Mouse (Mus musculus) small intestine, adult 2 months (tissue): ENCODE data around the gene Tpbgl. TPM values are rescaled to one million over a fixed set of nuclear protein-coding genes. Genes with fewer than 3 reads are reported as not detected.

ENCODE experiments used
- H3K27ac ChIP-seq: fragments of 200-500 bp; 2 replicates; pipeline ENCODE4 v1.5.1; 2012; ENCODE audit warnings: low read depth, low read length, control low read depth, inconsistent platforms; ENCODE audit not compliant: insufficient read depth
- H3K27me3 ChIP-seq: fragments of 200-500 bp; 2 replicates; pipeline ENCODE4 v1.6.1; 2012; ENCODE audit warnings: mild to moderate bottlenecking, moderate library complexity, low read length, inconsistent platforms; ENCODE audit not compliant: control insufficient read depth, insufficient read depth
- H3K36me3 ChIP-seq: fragments of 200-500 bp; 2 replicates; pipeline ENCODE4 v1.6.1; 2012; ENCODE audit warnings: mild to moderate bottlenecking, low read length, control low read depth, inconsistent platforms; ENCODE audit not compliant: control insufficient read depth, insufficient read depth
- H3K4me1 ChIP-seq: fragments of 200-500 bp; 2 replicates; pipeline ENCODE4 v1.6.1; 2012; ENCODE audit warnings: low read length, inconsistent platforms, mixed read lengths; ENCODE audit not compliant: control insufficient read depth, insufficient read depth, insufficient read length
- H3K4me3 ChIP-seq: fragments of 200-500 bp; 2 replicates; pipeline ENCODE4 v1.5.1; 2012; ENCODE audit warnings: low read depth, mild to moderate bottlenecking, control low read depth, inconsistent platforms, low read length, moderate library complexity
- CTCF ChIP-seq: fragments of 200-500 bp; IDR thresholded peaks from 2 replicates; pipeline ENCODE4 v1.5.1; 2012; ENCODE audit warnings: low read depth, mild to moderate bottlenecking, control low read depth, inconsistent platforms, low read length, moderate library complexity, mixed read lengths; ENCODE audit not compliant: insufficient replicate concordance, insufficient read length; ENCODE audit errors: extremely low read depth
- POLR2A ChIP-seq: fragments of 200-500 bp; IDR thresholded peaks from 2 replicates; pipeline ENCODE4 v1.6.1; 2012; ENCODE audit warnings: low read depth, mild to moderate bottlenecking, control low read depth, inconsistent platforms, low read length, moderate library complexity
- WGBS: fragments of 180-500 bp; shearing (Covaris S2); methylation state at CpG from one replicate; pipeline ENCODE4 v1.1.7; 2018; 5-methylcytosine and 5-hydroxymethylcytosine counted together
- polyA plus RNA-seq: library from polyadenylated mRNA; depleted of rRNA; stranded (reverse); fragments of >200 nt; gene quantifications from 2 replicates; pipeline ENCODE4 v1.2.3, GENCODE M21; 2012

Tpbgl gene
- polyA plus RNA-seq, 1 experiment: 2.7 TPM

- WGBS: 68% methylated on average over 2 of the region's 2 CpGs
Measured at GRCm38 (mm10) chr7:99607632-99608031, 19.3 kb downstream of the Tpbgl start.

GRCm38 (mm10) chr7:99606766-99607165 is 20.1 kb downstream of the Tpbgl start:
- H3K27ac ChIP-seq: no peak overlapping the region
- no peaks in the 10 kb centered on the region for H3K27me3 ChIP-seq
- peaks cover 18% of the 10 kb centered on the region for H3K36me3 ChIP-seq
- no peak for TF ChIP-seq POLR2A
- no peak for TF ChIP-seq CTCF
- no peaks in the 10 kb centered on the region for H3K4me1 ChIP-seq
- WGBS: 76% methylated on average over 3 of the region's 3 CpGs
- no peak overlapping the region for H3K4me3 ChIP-seq

More at GRCm38 (mm10) chr7:99607632-99608031, 19.3 kb downstream of the Tpbgl start:
- peaks cover 13% of the 10 kb centered on the region for H3K36me3 ChIP-seq
- TF ChIP-seq POLR2A (no peak), CTCF (no peak)
- H3K4me1 ChIP-seq: no peaks in the 10 kb centered on the region
- no peaks in the 10 kb centered on the region for H3K27me3 ChIP-seq
- H3K27ac ChIP-seq: no peak overlapping the region
- H3K4me3 ChIP-seq: no peak overlapping the region

- H3K4me1 ChIP-seq: no peaks in the 10 kb centered on the region
- WGBS: 85% methylated on average over 11 of the region's 11 CpGs
- TF ChIP-seq POLR2A (no peak), CTCF (no peak)
Measured at GRCm38 (mm10) chr7:99606303-99606702, 20.6 kb downstream of the Tpbgl start.

GRCm38 (mm10) chr7:99605058-99605457 is 21.8 kb downstream of the Tpbgl start:
- H3K36me3 ChIP-seq: peaks cover 33% of the 10 kb centered on the region
- TF ChIP-seq CTCF (no peak), POLR2A (no peak)
- H3K27ac ChIP-seq: no peak overlapping the region
- WGBS: 97% methylated on average over 2 of the region's 2 CpGs
- H3K4me1 ChIP-seq: no peaks in the 10 kb centered on the region
- no peaks in the 10 kb centered on the region for H3K27me3 ChIP-seq
- no peak overlapping the region for H3K4me3 ChIP-seq

More at GRCm38 (mm10) chr7:99606303-99606702, 20.6 kb downstream of the Tpbgl start:
- no peaks in the 10 kb centered on the region for H3K27me3 ChIP-seq
- H3K36me3 ChIP-seq: peaks cover 21% of the 10 kb centered on the region
- H3K4me3 ChIP-seq: no peak overlapping the region
- H3K27ac ChIP-seq: no peak overlapping the region

DNA sequence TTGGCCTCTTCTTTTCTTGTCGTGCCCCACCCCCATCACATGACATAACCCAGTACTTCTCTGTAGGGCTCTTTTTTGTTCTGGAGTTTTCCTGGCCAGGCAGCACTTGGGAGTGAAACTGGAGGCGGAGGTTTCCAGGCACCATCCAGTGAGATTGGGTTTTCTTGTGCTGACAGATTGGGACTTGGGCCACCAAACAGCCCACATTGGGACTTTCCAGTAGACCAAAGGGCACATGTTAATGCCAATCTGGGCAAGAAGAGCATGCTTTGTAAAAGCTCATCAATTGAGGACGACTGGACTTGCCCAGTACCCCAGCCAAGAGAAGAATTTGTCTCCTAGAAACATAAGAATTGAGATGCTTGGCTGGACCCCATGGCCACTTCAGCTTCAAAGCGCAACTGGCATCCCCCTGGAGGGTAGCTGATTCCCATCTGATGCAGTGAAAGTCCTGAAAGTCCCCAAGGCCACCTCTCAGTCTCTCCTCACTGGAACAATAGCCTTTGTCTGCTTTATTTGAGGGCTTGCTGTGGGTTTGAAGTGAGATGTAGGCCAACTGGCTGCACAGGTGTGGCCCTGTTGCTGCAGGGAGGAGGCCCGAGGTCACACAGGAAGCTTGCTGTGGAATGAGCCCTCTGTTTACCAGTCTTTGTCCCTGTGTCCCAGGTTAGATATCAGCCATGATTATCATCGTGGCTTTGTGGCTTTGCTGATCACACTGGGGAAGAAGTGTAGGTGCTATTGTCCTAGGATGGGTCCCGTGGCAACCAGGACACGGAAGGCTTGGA is 22.8 kb downstream of the Tpbgl start:
- Histone ChIP-seq H3K27me3 (no peaks in the 10 kb centered on the region), H3K27ac (no peak overlapping the region), H3K36me3 (peaks cover 42% of the 10 kb centered on the region), H3K4me3 (no peak overlapping the region), H3K4me1 (no peaks in the 10 kb centered on the region)
- TF ChIP-seq CTCF: no peak
- 73% methylated on average over 8 of the region's 8 CpGs for WGBS

DNA sequence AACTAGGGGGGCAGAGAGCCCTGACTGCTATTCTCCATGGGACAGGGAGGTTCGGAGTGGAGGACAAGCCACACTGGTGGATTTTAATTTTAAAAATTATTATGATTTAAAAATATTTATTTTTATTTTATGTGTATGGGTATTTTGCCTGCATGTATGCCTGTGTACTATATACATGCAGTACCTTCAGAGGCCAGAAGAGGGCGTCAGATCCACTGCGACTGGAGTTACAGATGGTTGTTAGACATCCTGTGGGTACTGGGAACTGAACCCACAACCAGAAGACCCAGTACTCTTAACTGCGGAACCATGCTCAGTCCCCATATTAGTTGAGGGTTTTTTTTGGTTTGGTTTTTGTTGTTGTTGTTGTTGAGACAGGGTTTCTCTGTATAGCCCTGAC is 28.2 kb downstream of the Tpbgl start:
- TF ChIP-seq CTCF (peak; percentile 17; the same call in 1 of the 2 replicates), POLR2A (no peak)

DNA sequence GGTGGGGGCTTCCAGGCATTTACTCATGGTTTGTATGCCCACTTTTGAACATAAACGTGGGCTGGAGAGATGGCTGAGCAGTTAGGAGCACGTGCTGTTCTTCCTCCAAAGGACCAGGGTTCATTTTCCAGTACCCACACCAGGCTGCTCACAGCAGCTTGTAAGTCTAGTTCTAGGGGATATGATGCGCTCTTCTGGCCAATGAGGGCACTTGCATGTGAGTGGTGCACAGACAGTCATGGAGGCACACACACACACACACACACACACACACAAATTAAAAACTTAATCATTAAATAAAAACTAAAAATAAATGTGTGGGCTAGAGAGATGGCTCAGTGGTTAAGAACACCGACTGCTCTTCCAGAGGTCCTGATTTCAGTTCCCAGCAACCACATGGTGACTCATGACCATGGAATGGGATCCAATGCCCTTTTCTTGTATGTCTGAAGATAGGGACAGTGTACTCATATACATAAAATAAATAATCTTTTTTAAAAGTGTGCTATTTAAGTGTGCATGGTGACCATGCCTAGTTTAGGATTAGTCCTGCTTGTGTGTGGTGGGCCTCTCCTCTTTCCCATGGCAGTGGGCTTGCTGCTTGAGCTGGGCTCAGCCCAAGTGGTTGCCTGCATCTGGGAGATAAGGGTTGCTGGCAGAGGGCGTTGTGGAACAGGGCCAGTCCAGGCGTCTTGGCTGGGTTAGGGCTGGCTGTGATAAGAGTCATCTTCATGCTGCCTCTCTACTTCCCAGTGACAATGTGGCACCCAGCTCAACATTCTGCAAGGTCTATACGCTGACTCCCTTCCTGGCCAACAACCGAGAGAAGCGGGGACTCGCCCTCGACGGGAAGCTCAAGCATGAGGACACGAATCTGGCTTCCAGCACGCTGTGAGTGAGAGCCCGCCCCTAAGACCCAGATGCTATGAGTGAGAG is 32.8 kb downstream of the Tpbgl start:
- H3K27ac ChIP-seq: no peak overlapping the region
- TF ChIP-seq POLR2A (no peak), CTCF (no peak)
- H3K27me3 ChIP-seq: no peaks in the 10 kb centered on the region
- peaks cover 83% of the 10 kb centered on the region for H3K36me3 ChIP-seq
- no peaks in the 10 kb centered on the region for H3K4me1 ChIP-seq
- 87% methylated on average over 15 of the region's 15 CpGs for WGBS
- H3K4me3 ChIP-seq: no peak overlapping the region

More for the DNA sequence above, 28.2 kb downstream of the Tpbgl start:
- no peak overlapping the region for H3K27ac ChIP-seq
- peaks cover 79% of the 10 kb centered on the region for H3K36me3 ChIP-seq
- no peaks in the 10 kb centered on the region for H3K4me1 ChIP-seq
- no peaks in the 10 kb centered on the region for H3K27me3 ChIP-seq
- 75% methylated on average over 4 of the region's 4 CpGs for WGBS
- no peak overlapping the region for H3K4me3 ChIP-seq
